Mouse (Mus musculus) forebrain, embryonic 16.5 days (tissue): ENCODE data around the gene Bcar3. TPM values are rescaled to one million over a fixed set of nuclear protein-coding genes. Genes with fewer than 3 reads are reported as not detected.

Experiments
- ATAC-seq: fragments of 200-750 bp; cut with Nextera tagmentation; 2 replicates; pipeline ENCODE4 v1.8.0; 2017; ENCODE audit warnings: mild to moderate bottlenecking, moderate library complexity
- H3K27ac ChIP-seq: fragments of 300-500 bp; sonication (generic); 2 replicates; pipeline ENCODE4 v1.5.1; 2014; ENCODE audit warnings: low read length, control low read depth
- H3K27me3 ChIP-seq: fragments of 300-500 bp; sonication (generic); replicated peaks from 2 replicates; pipeline ENCODE4 v1.6.1; 2014; ENCODE audit warnings: low read length; ENCODE audit not compliant: control insufficient read depth, insufficient read depth
- H3K36me3 ChIP-seq: fragments of 300-500 bp; sonication (generic); 2 replicates; pipeline ENCODE4 v1.6.1; 2014; ENCODE audit not compliant: control insufficient read depth, insufficient read depth
- H3K4me1 ChIP-seq: fragments of 300-500 bp; sonication (generic); replicated peaks from 2 replicates; pipeline ENCODE4 v1.6.1; 2014; ENCODE audit warnings: low read length; ENCODE audit not compliant: control insufficient read depth, insufficient read depth
- H3K4me2 ChIP-seq: fragments of 300-500 bp; sonication (generic); 2 replicates; pipeline ENCODE4 v1.6.1; 2014; ENCODE audit warnings: mild to moderate bottlenecking, low read length, control low read depth
- H3K4me3 ChIP-seq: fragments of 300-500 bp; sonication (generic); replicated peaks from 2 replicates; pipeline ENCODE4 v1.5.1; 2014; ENCODE audit warnings: mild to moderate bottlenecking, low read length, control low read depth
- H3K9ac ChIP-seq: fragments of 300-500 bp; sonication (generic); replicated peaks from 2 replicates; pipeline ENCODE4 v1.6.1; 2014; ENCODE audit warnings: low read depth, low read length, control low read depth
- H3K9me3 ChIP-seq: fragments of 300-500 bp; sonication (generic); 2 replicates; pipeline ENCODE4 v1.6.1; 2016; ENCODE audit warnings: low read length; ENCODE audit not compliant: control insufficient read depth
- WGBS: fragments of 180-500 bp; shearing (Covaris S2); extraction: QIAGEN DNeasy Blood & Tissue Kit; methylation state at CpG from one replicate; pipeline ENCODE4 v1.1.7; 2014; 5-methylcytosine and 5-hydroxymethylcytosine counted together
- polyA plus RNA-seq: library from polyadenylated mRNA; unstranded; fragments of >200 nt; fragmentation: Nextera tagmentation; extraction: Ambion mirVana; gene quantifications from 2 replicates; pipeline ENCODE4 v1.2.1, GENCODE M21; 2015

The Bcar3 gene
- polyA plus RNA-seq, 1 experiment from 2014 or later = 5.3 TPM

DNA sequence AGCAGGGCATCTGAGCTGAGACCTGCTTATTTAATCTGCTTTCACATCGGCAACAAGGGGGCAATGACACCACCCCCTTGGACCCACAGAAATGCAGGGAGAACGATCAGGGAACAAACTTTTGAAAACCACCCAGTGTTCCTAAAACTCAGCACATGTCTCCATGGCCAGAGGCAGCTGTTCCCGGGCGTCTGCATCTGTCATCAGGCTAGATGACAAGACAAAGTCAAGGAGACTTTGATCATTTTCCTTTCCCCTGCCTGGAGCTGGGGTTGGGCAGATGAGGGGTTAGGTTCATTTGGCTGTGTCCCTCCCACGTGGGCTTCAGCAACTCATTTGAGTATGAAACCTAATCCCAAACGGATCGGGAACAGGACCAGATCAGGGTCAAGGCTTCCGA, 120.9 kb downstream of the Bcar3 start:
- ATAC-seq = no peak
- H3K27ac ChIP-seq = no peak overlapping the region
- no peak overlapping the region for H3K4me2 ChIP-seq
- H3K9ac ChIP-seq = no peak overlapping the region
- H3K4me1 ChIP-seq = peaks cover 8% of the 10 kb centered on the region
- H3K9me3 ChIP-seq = no peaks in the 10 kb centered on the region
- no peaks in the 10 kb centered on the region; the same call in 1 of the 2 replicates for H3K27me3 ChIP-seq
- no peak overlapping the region for H3K4me3 ChIP-seq
- H3K36me3 ChIP-seq = no peaks in the 10 kb centered on the region
- WGBS = 72% methylated on average over 8 of the region's 8 CpGs

DNA sequence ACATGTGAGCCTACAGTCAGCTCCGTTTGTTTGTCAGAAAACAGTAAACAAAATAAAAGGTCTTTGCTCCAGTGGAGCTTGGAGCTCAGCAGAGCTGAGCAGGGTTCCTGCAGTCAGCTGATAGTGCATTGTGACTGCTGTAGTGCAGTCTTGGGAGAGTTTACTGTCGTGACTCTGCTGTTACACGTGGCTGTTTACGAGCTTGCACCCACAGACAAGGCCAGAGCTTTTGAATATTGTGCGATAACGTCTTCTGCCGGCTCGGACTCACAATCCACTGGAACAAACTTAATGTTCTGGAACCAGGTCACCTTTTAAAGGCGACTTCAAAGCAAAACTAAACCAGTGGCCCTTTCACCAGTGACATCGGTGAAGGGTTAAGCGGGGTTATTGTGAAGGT, 123.5 kb downstream of the Bcar3 start:
- no peak for ATAC-seq
- Histone ChIP-seq H3K4me2 (no peak overlapping the region), H3K27me3 (no peaks in the 10 kb centered on the region; the same call in 1 of the 2 replicates), H3K4me1 (peaks cover 20% of the 10 kb centered on the region), H3K4me3 (no peak overlapping the region), H3K36me3 (no peaks in the 10 kb centered on the region), H3K27ac (no peak overlapping the region), H3K9me3 (no peaks in the 10 kb centered on the region), H3K9ac (no peak overlapping the region)
- WGBS = 60% methylated on average over 11 of the region's 11 CpGs

DNA sequence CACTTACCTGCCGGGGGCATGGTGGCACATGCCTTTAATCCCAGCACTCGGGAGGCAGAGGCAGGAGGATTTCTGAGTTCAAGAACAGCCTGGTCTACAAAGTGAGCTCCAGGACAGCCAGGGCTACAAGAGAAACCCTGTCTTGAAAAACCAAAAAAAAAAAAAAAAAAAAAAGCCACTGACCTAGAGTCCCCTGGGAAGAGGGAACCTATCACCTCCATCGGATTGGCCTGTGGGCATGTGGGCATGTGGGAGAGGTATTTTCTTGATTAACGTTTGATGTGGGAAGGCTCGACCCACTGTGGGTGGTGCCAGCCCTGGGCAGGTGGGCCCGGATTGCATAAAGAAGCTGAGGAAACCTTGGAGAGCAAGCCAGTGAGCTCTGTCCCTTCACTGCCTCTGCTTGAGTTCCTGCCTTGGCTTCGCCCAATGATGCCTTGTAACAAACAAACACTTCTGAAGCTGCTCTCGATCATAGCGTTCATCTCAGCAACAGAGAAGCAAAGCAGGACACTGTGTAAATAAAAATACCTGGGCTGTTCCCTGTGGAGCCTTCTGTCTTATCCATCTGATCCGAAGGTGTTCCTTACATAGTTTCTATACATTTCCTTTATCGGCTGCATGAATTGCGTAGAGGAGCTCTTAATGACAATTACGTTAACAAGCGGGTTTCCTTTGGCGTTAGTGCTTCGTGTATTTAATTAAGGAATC, 124.8 kb downstream of the Bcar3 start:
- no peak for ATAC-seq
- 40% methylated on average over 16 of the region's 16 CpGs for WGBS
- Histone ChIP-seq H3K9me3 (no peaks in the 10 kb centered on the region), H3K27me3 (no peaks in the 10 kb centered on the region; the same call in 1 of the 2 replicates), H3K36me3 (no peaks in the 10 kb centered on the region), H3K9ac (no peak overlapping the region), H3K4me1 (peaks cover 20% of the 10 kb centered on the region), H3K4me2 (peak overlapping the region; percentile 67; the same call in 1 of the 2 replicates), H3K27ac (no peak overlapping the region), H3K4me3 (no peak overlapping the region; the same call in 1 of the 2 replicates)

GRCm38 (mm10) chr3:122419610-122420409, 125.9 kb downstream of the Bcar3 start:
- Histone ChIP-seq H3K4me3 (peak overlapping the region; percentile 56), H3K27ac (no peak overlapping the region; the same call in 1 of the 2 replicates), H3K4me2 (peak overlapping the region; percentile 67), H3K9ac (peak overlapping the region; percentile 55), H3K36me3 (no peaks in the 10 kb centered on the region), H3K4me1 (peaks cover 15% of the 10 kb centered on the region), H3K27me3 (no peaks in the 10 kb centered on the region; the same call in 1 of the 2 replicates), H3K9me3 (no peaks in the 10 kb centered on the region)
- WGBS = under 1% methylated on average over 63 of the region's 63 CpGs
- ATAC-seq = peak; percentile 90

DNA sequence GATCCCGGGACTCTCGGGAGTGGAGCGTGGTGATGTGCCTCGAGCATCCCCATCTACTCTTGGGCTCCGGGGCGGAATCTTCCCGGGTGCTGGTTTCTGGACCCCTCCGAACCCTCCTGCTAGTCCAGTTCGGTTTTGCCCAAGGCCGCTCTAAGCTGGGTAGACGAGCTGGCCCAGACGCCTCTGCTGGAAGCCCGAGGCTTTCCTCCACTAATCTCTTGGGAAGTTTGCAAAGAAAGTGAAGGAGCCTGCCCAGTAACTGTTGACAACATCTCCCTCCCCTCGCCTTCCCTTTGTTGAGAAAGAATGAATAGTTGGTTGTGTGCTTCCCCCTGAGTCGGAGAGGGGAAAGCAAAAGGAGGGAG, 126.5 kb downstream of the Bcar3 start:
- Histone ChIP-seq H3K27ac (no peak overlapping the region; the same call in 1 of the 2 replicates), H3K27me3 (no peaks in the 10 kb centered on the region; the same call in 1 of the 2 replicates), H3K9ac (peak overlapping the region; percentile 55), H3K4me1 (peaks cover 15% of the 10 kb centered on the region), H3K36me3 (no peaks in the 10 kb centered on the region), H3K9me3 (no peaks in the 10 kb centered on the region), H3K4me3 (peak overlapping the region; percentile 56), H3K4me2 (peak overlapping the region; percentile 67)
- WGBS = 0% methylated on average over 15 of the region's 15 CpGs
- peak; percentile 66 for ATAC-seq

- no peak for ATAC-seq
- Histone ChIP-seq H3K4me2 (peak overlapping the region; percentile 67), H3K4me3 (no peak overlapping the region; the same call in 1 of the 2 replicates), H3K36me3 (no peaks in the 10 kb centered on the region), H3K27me3 (no peaks in the 10 kb centered on the region; the same call in 1 of the 2 replicates), H3K9ac (no peak overlapping the region), H3K9me3 (no peaks in the 10 kb centered on the region), H3K4me1 (peaks cover 15% of the 10 kb centered on the region), H3K27ac (no peak overlapping the region)
- 4% methylated on average over 13 of the region's 13 CpGs for WGBS
Measured at GRCm38 (mm10) chr3:122421042-122421702, 127.2 kb downstream of the Bcar3 start.

DNA sequence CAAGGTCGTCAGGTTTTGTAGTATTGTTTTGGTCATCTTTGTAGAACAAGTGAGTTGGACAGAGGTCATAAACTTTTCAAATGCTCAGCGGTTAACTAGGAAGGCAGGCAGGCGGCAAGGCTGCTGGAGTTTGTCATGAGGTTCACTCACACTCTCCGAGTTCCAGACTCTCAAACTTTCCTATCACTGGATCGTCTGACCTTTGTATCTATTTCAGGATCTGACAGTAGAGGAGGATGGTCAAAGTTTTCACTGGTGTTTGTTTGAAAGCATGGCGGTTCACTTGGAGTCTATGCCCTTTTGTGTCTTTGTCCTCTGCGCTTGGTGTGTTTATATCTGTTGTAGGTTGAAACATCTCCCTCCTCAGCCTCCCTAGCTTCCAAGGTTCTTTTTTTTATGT, 127.9 kb downstream of the Bcar3 start:
- no peak overlapping the region for H3K9ac ChIP-seq
- peaks cover 15% of the 10 kb centered on the region for H3K4me1 ChIP-seq
- no peak for ATAC-seq
- H3K27ac ChIP-seq = no peak overlapping the region
- WGBS = 58% methylated on average over 7 of the region's 7 CpGs
- H3K4me3 ChIP-seq = no peak overlapping the region
- no peaks in the 10 kb centered on the region for H3K36me3 ChIP-seq
- no peaks in the 10 kb centered on the region for H3K9me3 ChIP-seq
- no peak overlapping the region for H3K4me2 ChIP-seq
- H3K27me3 ChIP-seq = no peaks in the 10 kb centered on the region; the same call in 1 of the 2 replicates

GRCm38 (mm10) chr3:122422276-122422675, 128.3 kb downstream of the Bcar3 start:
- WGBS = 91% methylated on average over 7 of the region's 7 CpGs
- no peaks in the 10 kb centered on the region for H3K36me3 ChIP-seq

DNA sequence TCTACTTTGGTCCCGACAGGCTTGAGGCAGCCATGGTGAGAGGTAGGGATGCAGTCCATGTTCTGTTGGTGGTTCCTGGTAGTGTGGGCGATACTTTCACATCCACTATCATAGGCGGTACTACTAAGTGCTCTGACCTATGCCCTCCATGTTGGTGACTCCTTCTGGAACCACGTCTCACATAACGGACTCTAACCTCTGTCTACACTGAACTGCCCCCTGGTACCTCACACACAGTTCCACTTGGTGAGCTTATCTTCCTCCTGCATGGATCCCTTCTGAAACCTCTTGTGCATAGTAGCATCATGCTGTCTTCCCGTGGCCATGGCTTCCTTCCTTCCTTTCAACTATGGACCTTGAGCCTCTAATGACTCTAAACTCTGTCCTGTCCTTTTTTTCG, 129.7 kb downstream of the Bcar3 start:
- no peaks in the 10 kb centered on the region for H3K9me3 ChIP-seq
- no peak overlapping the region for H3K4me3 ChIP-seq
- WGBS = 93% methylated on average over 7 of the region's 7 CpGs
- no peak overlapping the region for H3K27ac ChIP-seq
- H3K9ac ChIP-seq = no peak overlapping the region
- H3K4me1 ChIP-seq = peaks cover 15% of the 10 kb centered on the region
- H3K4me2 ChIP-seq = no peak overlapping the region
- no peaks in the 10 kb centered on the region for H3K36me3 ChIP-seq
- H3K27me3 ChIP-seq = no peaks in the 10 kb centered on the region
- ATAC-seq = no peak

More at GRCm38 (mm10) chr3:122422276-122422675, 128.3 kb downstream of the Bcar3 start:
- Histone ChIP-seq H3K27me3 (no peaks in the 10 kb centered on the region; the same call in 1 of the 2 replicates), H3K4me3 (no peak overlapping the region), H3K9me3 (no peaks in the 10 kb centered on the region), H3K27ac (no peak overlapping the region), H3K4me2 (no peak overlapping the region), H3K4me1 (peaks cover 15% of the 10 kb centered on the region), H3K9ac (no peak overlapping the region)
- ATAC-seq = no peak
